Mouse (Mus musculus): ENCODE results near the gene Snrpa.
"Not testable (repeated sequence)": the region's sequence is repeated elsewhere in the genome, so short reads cannot be mapped to it uniquely, and the experiment has no call there.

Snrpa gene

DNA sequence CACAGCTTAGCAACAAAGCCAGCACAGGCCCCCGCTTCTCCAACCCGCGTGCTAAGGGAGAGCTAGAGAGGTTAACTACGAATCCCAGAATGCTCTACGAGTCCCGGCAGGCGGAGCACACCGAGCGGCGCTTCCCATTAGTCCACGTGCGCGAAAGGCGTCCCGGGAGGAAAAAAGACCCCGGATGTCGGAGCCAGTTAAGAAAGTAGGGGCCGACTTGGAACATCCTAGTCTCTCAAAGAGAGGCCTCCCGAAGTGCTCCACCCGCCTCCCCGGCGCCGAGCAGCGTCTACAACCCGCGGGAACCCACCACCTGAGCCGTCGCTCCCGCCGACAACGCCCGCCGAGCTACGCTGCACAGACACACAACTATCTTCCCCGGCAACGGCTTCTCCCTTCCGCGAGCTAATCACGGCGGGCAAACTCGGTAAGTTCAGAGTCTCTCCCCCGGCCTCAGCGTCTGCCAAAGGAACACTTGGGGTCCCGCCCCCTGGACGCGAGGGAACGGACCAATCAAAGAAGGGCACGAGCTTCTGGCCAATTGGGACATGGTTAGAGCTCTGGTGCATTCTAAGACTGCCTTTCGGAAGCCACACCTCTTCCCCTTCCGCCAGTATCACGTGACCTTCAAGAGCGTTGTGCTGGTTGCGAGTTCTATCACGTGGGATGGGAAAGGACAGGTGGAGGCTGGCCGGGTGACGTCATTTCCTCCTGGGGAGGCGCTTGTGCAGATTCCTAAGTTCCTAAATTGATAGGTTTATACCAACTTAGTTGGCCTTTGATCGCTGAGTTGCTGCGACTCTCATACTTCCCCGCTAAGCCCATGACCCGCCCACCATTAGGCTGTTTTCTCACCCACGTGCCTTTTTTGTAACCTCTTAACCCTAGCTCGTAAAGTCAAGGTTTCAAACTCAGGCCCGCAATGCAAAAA is at the start of gene Snrpa, which contains the start of gene BC024978:
Snrpa (minus strand) TSS at position 591 of the 931 bp plus-strand sequence.
BC024978 (plus strand) TSS at position 101 of the 931 bp plus-strand sequence.
- in situ Hi-C loops (cut with MboI; ENCODE audit: low sequenced_read_pairs), result no loop called here

DNA sequence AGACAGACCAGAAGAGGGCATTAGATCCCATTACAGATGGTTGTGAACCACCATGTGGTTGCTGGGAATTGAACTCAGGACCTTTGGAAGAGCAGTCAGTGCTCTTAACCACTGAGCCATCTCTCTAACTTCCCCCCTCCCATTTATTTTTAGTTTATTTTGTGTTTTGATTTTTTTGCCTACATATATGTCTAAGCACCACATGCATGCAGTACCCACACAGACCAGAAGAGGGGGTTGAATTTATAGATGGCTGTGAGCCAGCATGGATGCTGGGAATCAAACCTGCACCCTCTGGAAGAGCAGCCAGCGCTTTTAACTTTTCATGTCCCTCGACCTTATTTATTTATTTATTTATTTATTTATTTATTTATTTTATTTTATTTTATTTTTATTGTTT is 48.0 kb upstream of the Snrpa start:
- in situ Hi-C loops (cut with MboI; ENCODE audit: low sequenced_read_pairs), result not testable (repeated sequence)

DNA sequence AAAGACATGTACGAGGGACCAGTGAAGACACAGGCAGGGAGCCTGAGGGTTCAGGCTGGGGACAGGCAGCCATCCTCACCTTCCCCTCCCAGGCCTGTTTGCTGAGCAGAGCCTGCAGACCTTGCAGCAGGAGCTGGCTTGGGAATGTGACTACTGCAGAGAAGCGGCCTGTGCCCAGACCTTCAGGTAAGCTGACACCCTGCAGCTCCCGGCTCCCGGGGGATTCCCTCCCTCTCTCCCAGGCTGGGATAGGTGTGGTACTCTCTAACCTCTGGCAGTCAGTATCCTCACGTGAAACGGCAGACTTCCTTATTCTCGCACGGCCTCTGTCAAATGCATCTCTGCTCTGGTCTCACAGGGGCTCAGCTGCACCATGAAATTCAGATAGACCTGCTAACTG is 47.1 kb upstream of the Snrpa start:
- in situ Hi-C loops (cut with MboI; ENCODE audit: low sequenced_read_pairs), result no loop called here

DNA sequence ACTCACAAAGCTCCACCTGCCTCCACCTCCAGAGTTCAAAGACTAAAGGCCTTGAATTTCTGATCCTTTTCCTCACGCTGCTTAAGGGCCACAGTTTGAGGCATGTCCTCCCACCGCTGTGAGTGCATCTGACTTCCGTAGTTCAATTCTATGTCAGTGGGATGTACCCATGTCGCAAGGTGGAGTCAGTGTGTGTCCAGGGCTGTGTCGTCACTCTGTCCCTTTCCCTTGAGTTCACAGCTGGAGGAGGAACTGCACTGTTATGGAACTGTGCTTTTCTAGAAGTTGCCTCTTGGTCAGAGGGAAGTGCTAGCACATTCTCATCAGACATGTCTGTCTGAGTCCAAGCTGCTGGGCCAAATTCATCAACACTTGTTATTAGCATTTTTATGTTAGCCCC is 42.5 kb upstream of the Snrpa start:
- in situ Hi-C loops (cut with MboI; ENCODE audit: low sequenced_read_pairs), result no loop called here

DNA sequence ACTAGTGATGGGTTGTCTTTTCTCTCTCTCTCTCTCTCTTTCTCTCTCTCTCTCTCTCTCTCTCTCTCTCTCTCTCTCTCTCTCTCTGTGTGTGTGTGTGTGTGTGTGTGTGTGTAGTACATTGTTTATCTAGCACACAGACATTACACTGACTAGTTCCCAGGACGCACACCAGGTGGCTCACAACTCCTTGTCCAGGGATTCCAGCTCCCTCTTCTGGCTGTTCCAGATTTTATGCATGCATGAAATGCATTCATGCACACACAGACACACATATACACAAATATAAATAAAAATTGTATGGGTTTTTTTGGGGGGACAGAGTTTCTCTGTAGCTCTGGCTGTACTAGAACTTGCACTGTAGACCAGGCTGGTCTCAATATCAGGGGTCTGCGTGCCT is 41.5 kb upstream of the Snrpa start:
- in situ Hi-C loops (cut with MboI; ENCODE audit: low sequenced_read_pairs), result no loop called here

DNA sequence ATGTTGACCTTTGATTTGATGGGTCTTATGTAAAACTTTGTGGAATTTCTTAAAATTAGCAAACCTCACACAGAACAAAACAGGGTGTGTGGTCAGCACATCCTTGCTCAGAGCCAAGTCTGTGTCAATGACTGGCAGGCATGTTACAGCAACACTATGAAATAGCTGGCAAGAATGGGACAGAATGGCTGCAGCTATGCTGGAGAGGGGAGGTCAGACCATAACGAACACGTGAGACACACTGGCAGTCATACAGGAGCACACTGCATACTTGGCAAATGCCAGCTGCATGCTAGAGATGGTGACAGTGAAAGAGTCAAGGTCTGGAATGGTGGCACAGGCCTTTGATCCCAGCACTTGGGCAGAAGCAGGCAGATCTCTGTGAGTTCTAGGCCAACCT is 39.7 kb upstream of the Snrpa start:
- in situ Hi-C loops (cut with MboI; ENCODE audit: low sequenced_read_pairs), result no loop called here

DNA sequence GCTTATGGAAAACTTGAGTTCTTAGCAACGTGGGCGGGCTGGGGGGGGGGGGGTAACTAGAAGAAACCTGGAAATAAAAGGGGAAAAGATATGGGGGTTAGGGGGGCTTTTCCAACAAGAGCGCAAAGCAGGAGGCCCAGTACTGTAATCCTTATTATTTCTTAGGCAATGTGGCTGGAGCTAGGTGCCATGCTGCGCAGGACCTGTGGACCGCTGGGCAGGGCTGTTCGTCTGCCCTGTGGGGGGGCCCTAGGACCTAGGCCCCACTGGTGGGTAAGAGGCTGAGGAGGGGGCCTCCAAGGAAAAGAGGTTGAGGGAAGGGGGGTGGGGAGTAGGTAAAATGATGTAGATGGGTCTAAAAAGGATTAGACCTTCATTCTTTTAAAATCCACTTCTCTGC is 37.2 kb upstream of the Snrpa start:
- in situ Hi-C loops (cut with MboI; ENCODE audit: low sequenced_read_pairs), result no loop called here

DNA sequence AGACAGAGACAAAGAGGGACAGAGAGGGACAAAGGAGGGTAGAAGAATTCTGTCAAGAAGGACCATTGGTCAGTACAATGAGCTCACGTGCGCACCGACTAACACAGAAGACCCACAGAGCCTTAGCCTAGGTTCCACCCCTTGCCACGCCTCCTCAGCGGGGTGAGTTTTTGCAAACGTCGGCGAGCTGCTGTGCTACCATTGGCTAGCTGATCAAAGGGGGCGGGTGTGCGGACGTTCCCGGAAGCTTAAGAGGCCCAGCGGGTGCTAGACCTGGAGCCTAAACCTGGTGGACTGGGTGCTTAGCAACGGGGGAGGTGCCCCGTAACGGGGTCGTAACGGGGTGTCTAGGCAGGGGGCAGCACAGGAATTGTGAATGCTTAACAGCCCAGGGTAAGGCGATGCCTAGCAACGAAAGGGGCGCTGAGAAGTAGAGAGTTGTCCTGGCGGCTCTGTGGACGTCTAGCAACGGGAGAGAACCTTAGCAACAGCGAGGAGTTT is 36.8 kb upstream of the Snrpa start, which contains the start of gene Coq8b:
Coq8b (plus strand) TSS at position 243 of the 501 bp plus-strand sequence.
- in situ Hi-C loops (cut with MboI; ENCODE audit: low sequenced_read_pairs), result no loop called here

DNA sequence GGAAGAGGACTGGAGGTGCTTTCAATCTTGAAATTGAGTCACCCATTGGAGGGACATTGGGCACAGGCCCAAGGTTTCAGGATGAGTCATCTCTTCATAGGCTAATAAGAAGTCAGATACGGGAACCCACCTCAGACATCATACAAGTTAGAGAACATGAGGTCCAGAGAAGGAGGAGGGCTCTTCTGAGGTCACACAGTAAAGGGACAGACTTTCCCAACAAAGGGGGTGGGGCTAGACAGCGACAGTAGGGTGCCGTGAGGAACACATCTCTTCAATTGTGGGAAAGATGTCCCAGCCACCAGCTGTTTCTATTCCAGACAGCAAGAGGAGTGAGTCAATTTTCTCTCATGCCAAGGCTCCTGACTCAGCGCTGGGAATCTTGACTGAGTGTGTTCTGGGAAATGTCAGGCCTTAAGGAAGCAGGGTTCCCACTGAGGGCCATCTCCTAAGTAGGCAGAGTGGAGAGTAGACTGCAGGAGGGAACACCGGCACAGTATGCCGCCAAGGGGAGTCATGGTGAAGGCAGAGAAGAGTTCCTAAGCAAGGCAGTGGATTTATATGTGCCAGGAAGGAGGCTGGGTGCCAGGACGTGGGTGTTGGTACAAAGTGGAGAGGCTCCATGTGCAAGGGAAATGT is 35.7 kb upstream of the Snrpa start:
- in situ Hi-C loops (cut with MboI; ENCODE audit: low sequenced_read_pairs), result no loop called here

DNA sequence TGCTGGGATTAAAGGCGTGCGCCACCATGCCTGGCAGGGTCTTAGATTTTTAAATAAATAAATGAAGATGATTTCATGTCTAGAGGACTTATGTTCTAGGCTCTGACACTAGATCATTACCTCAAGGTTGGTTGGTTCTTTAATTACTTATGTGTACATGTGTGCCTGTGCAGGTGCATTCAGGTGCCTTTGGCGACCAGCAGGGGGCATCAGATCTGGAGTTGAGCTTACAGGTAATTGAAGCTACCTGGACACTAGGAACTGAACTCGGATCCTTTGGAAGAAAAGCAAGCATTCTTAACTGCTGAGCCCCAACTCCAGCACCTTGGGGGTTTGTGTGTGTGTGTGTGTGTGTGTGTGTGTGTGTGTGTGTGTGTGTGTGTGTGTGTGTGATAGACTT is 34.7 kb upstream of the Snrpa start:
- in situ Hi-C loops (cut with MboI; ENCODE audit: low sequenced_read_pairs), result no loop called here

DNA sequence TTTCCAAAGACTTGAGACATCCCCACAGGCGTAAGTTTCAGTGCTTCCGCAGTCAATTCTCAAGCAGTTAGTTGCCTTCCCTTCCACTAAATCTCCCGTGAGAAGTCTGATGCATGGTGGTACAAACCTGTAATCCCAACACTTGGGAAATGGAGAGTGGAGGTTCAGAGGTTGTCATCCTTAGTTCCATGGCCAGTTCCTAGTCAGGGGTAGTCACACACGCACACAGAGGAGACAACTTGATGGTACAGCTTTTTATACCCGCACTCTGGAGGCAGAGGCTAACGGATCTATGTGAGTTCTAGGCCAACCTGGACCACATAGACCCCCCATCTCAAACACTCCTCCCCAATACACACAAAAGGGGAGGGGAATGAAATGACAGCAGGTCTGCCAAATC is 32.8 kb upstream of the Snrpa start:
- in situ Hi-C loops (cut with MboI; ENCODE audit: low sequenced_read_pairs), result no loop called here

DNA sequence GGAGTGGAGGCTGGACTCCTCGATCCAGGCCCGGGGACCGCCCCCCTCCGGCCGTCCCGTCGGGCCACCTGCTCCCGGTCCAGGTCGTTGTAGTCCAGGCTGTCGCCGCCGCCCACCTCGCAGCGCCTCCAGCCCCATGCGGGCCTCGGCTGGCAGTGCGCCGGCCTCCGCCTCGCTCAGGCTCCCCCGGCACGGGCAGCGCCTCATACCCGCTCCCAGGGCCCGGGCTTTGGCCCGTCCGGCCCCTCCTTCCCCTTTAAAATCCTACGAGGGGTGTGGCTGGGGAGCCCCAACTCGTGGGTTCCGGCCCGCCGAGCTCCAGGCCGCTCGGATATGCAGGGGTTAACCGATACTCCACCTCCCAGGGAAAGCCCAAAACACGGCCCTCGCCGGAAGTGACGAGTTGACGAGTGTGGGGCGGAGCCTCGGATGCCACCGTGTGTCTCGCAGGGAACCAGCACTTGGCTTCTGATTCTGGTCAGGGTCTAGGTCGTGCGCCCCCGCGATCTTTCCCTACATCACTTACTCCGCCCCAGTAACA is 32.3 kb upstream of the Snrpa start, which contains the start of gene Itpkc:
Itpkc (minus strand) TSS at position 381 of the 541 bp plus-strand sequence.
- in situ Hi-C loops (cut with MboI; ENCODE audit: low sequenced_read_pairs), result no loop called here

DNA sequence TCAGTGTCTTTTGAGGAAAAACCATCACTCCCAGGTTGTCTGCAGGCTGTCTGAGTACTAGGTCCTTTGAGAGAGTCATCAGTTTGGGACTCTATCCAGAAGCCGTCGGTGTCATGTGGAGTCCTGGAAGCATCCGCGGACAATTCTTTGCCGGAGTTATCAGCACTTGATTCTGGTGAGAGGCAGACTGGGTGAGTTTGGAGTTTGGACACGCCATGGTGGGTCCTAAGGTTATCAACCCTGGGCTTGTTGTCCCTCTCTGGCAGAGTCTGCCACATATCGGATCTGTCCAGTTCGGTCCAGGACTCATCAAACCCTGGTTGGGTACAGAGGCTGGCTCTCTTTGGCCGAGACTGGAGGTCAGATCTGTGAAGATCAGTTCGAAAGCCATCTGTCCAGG is 31.6 kb upstream of the Snrpa start:
- in situ Hi-C loops (cut with MboI; ENCODE audit: low sequenced_read_pairs), result no loop called here

DNA sequence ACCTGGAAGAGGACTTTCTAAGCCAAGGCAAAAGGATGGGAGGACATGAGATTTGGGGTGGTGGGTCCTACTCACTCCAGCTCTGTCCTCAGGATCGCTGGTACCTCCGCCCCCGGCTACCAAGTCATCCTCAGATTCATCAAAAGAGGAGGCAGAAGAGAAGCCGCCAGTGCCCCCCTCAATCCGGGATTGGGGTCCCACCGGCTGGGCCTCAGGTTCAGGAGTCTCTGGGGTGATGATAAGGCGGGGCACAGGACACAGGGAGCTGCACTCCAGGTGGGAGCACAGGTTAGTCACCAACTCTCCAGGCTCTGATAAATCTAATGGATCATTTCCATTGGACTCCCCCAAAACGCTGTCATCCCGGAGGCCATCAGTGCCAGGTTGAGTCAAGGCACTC is 31.2 kb upstream of the Snrpa start:
- in situ Hi-C loops (cut with MboI; ENCODE audit: low sequenced_read_pairs), result no loop called here

DNA sequence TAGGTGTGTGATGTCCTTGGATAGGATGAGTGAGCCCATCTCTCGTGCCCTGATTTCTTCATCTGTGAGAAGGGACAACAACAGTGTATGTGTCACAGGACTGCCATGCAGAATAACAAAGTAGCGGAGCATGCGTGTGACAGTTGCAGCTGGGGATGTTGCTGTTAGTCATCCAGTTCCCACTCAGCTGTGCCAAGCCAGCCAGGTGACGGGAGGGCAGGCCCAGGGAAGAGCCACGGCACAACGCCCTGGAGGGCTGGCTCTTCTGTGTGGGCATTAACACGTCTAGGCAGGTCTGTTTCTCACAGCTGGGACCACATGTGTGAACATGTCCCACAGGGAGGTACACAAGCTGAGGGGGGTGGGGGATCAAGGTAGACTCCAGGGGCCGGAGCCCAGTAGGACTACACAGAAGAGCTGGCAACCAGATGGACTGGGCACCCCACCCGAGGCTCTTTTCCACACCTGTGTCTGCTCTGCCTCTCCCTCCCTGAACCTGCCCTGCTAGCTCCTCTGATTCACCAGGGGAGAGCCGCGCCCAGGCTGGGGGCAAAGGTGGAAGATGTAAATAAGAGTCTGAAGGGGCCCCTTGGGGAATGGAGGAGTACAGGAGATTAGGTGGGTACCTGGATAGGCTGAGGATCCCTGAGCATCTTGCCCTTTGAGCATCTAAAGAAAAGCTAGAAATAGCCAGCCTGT is 29.0 kb upstream of the Snrpa start:
- in situ Hi-C loops (cut with MboI; ENCODE audit: low sequenced_read_pairs), result no loop called here

DNA sequence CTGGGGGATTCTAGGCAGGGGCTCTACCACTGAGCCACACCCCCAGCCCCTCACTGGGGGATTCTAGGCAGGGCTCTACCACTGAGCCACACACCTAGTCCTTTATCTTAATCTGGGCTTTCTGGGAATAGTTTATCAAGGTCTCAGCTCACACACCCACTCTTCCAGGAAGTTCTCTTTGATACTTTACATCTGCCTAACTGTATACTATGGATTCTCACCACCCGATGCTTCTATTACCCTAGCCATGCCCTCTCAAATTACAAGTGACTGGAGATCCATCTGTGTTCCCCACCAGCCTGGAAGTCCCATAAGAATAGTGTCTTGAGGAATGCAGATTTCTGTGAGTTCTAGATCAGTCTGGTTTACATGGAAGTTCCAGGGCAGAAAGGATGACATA is 26.5 kb upstream of the Snrpa start:
- in situ Hi-C loops (cut with MboI; ENCODE audit: low sequenced_read_pairs), result no loop called here

DNA sequence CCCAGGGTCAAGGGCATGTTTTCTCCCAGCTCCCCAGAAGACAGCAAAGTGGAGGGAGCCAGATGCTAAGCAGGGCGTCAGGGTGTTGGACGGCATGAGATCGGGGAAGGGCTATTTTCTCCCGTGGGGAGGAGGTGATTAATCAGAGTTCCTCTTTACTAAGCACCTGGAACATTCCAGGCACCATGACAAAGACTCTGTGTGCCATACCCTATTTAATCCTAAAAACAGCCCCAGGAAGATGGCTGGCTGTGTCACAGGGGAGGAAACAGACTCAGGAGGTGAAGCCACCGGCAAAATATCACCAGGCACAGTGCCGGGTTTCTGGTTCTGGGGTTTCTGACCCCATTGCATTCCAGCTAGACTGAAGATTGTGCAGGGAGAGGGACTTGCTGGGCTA is 25.9 kb upstream of the Snrpa start:
- in situ Hi-C loops (cut with MboI; ENCODE audit: low sequenced_read_pairs), result no loop called here

DNA sequence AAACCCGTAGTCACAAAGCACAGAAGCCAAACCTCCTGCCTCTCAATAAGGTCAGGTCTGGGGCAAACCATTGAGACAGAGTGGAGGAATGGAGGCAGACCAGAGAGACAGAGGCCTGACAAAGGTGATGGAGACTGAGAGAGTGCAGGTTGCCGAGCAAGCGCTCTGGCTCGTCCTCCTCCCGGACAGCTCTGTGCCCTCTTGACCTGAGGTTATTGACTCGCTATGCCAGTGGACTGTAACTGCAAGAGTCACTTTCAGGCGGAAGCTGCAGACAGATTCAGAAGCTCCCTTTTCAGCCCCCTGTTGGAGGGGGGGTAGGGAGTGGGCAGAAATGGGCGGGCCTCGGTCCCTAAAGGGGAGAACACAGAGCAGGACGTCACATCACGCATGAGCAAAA is 23.9 kb upstream of the Snrpa start:
- in situ Hi-C loops (cut with MboI; ENCODE audit: low sequenced_read_pairs), result no loop called here

DNA sequence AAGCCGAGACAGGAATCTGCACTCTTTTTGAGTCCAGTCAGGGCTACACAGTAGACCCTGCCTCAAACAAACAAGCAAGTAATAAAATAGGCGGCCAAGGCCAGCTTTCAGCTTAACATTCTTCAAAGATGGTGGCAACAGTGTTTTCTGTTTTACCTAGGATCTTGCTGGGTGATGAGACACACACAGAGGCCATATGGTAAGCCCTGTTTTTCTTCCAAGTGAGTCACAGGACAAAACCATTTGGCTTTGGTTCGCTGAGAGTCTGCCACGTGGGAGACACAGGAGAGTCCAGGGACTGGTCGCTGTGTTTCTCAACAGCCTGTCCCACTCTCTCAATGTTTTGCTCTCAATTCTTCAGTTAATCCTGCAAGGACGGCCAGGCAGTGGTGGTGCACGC is 22.5 kb upstream of the Snrpa start:
- in situ Hi-C loops (cut with MboI; ENCODE audit: low sequenced_read_pairs), result no loop called here

DNA sequence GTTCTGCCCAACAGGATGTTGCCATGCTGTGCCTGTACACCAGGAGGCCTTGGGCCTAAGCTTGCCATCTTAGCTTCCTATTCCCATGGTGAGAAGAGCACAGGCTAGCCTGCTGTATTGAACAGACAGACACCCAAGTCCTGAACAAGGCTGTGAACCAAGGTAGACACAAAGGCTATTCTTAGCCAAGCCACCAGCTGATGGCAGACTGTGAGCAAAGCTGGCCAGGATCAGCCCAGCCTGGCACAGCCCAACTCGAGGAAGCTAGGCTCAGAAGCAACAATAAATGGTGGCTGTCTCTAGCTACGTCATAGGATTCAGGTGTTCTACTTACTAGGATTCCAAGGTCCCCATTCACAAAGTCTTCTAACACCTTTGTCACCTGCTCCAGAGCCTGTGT is 16.6 kb upstream of the Snrpa start:
- in situ Hi-C loops (cut with MboI; ENCODE audit: low sequenced_read_pairs), result no loop called here
